Mouse (Mus musculus) ES-Bruce4 (cell line): ENCODE measurements around the gene Prkag2. TPM values are rescaled to one million over a fixed set of nuclear protein-coding genes. Genes with fewer than 3 reads are reported as not detected.

Experiments used
- H3K27ac ChIP-seq: 2 replicates; pipeline ENCODE4 v1.5.1; 2012; ENCODE audit warnings: low read length, inconsistent platforms; ENCODE audit not compliant: insufficient read depth
- H3K27me3 ChIP-seq: 2 replicates; pipeline ENCODE4 v1.6.1; 2012; ENCODE audit warnings: mild to moderate bottlenecking, low read length, inconsistent platforms; ENCODE audit not compliant: control insufficient read depth, poor library complexity, insufficient read depth, severe bottlenecking
- H3K36me3 ChIP-seq: 2 replicates; pipeline ENCODE4 v1.6.1; 2012; ENCODE audit warnings: inconsistent platforms, mild to moderate bottlenecking, low read length, moderate library complexity; ENCODE audit not compliant: control insufficient read depth, poor library complexity, insufficient read depth, severe bottlenecking
- H3K4me1 ChIP-seq: one replicate; pipeline ENCODE4 v1.8.1; 2011; ENCODE audit warnings: low read length; ENCODE audit not compliant: control insufficient read depth, insufficient read depth
- H3K4me3 ChIP-seq: 2 replicates; pipeline ENCODE4 v1.5.1; 2011; ENCODE audit warnings: low read depth, mild to moderate bottlenecking, low read length
- H3K9ac ChIP-seq: 2 replicates; pipeline ENCODE4 v1.6.1; 2012; ENCODE audit warnings: low read depth, mild to moderate bottlenecking, inconsistent platforms; ENCODE audit not compliant: poor library complexity, severe bottlenecking
- H3K9me3 ChIP-seq: replicated peaks from 2 replicates; pipeline ENCODE4 v1.6.1; 2012; ENCODE audit warnings: mild to moderate bottlenecking, low read length, inconsistent platforms; ENCODE audit not compliant: control insufficient read depth, poor library complexity, insufficient read depth, severe bottlenecking
- CTCF ChIP-seq: IDR thresholded peaks from one replicate; pipeline ENCODE4 v1.8.1; 2011; ENCODE audit warnings: low read depth, low read length
- EP300 ChIP-seq: IDR thresholded peaks from 2 replicates; pipeline ENCODE4 v1.6.1; 2011; ENCODE audit warnings: low read depth, low read length; ENCODE audit not compliant: insufficient read depth
- POLR2A ChIP-seq: IDR thresholded peaks from one replicate; pipeline ENCODE4 v1.8.1; 2011; ENCODE audit warnings: low read length; ENCODE audit not compliant: insufficient read depth
- polyA plus RNA-seq: library from polyadenylated mRNA; stranded (reverse); fragments of >200 nt; gene quantifications from 2 replicates; pipeline ENCODE4 v1.2.4, GENCODE M21; 2011; ENCODE audit warnings: low read depth; ENCODE audit not compliant: missing spikeins, insufficient read depth, insufficient read length

The Prkag2 gene
- polyA plus RNA-seq, 1 experiment = 22.0 TPM

DNA sequence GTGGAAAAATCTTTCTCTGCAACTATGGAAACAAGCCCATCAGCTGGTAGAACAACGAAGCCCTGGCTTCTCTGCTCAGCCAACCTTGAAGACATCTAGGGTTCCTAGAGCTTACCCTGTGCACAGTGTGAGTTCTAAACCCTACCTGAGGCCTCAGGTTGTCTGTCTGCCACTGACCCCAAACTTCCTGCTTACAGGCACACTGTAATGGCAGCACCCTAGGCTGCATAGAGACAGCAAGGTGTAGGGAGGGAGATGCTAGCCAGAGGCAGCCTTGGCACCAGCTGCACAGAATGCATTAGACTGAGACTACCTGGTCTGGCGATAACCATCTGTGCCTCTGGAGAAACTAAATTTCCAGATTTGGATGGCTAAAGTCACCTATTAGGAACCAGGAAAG lies 61.6 kb downstream of the Prkag2 start:
- no peak for TF ChIP-seq POLR2A
- Histone ChIP-seq H3K27me3 (no peaks in the 10 kb centered on the region), H3K4me3 (no peak overlapping the region), H3K4me1 (no peaks in the 10 kb centered on the region), H3K9me3 (no peaks in the 10 kb centered on the region), H3K9ac (no peak overlapping the region), H3K27ac (no peak overlapping the region), H3K36me3 (no peaks in the 10 kb centered on the region)

DNA sequence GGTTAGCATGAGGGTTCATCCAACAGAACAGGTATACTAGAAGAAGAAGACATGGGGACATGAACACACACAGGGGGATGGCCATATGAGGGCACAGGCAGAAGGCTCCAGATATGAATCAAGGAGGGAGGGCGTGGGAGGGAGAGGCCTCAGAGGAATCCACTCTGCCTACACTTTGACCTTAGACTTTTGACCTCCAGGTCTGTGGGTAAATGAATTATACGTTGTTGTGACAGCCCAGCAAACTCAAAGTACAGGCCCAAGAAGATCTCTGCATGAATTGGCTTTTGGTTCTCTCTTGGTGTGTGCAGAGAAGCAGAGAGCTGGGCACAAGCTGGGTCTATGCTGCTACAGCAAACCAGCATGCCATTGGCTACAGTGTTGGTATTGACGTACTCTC lies 65.1 kb downstream of the Prkag2 start:
- TF ChIP-seq POLR2A (no peak), CTCF (no peak), EP300 (no peak)
- Histone ChIP-seq H3K9me3 (no peaks in the 10 kb centered on the region), H3K36me3 (no peaks in the 10 kb centered on the region), H3K4me1 (no peaks in the 10 kb centered on the region), H3K9ac (no peak overlapping the region), H3K4me3 (no peak overlapping the region), H3K27me3 (no peaks in the 10 kb centered on the region), H3K27ac (no peak overlapping the region)

DNA sequence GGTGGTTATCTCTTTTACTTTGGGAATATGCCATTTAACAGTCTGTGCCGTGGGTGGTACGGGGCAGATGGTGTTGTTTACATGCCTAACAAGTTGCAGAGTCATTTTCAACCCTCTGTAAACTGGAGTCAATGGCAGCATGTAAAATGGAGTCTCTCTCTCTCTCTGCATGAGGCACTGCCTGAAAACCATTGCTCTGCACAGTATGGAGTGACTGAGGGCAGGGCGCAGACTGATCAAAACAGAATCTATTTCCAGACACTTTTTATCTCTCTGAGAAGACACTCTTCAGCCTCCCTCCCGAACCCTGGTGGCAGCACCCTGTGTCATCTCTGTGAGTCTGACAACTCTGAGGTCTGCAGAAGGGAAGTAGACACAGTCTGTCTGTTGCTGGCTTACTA lies 69.0 kb downstream of the Prkag2 start:
- Histone ChIP-seq H3K27me3 (no peaks in the 10 kb centered on the region), H3K9me3 (no peaks in the 10 kb centered on the region), H3K4me3 (no peak overlapping the region), H3K9ac (no peak overlapping the region), H3K36me3 (no peaks in the 10 kb centered on the region), H3K4me1 (no peaks in the 10 kb centered on the region), H3K27ac (no peak overlapping the region)
- no peak for TF ChIP-seq POLR2A
- TF ChIP-seq EP300 = no peak
- no peak for TF ChIP-seq CTCF

DNA sequence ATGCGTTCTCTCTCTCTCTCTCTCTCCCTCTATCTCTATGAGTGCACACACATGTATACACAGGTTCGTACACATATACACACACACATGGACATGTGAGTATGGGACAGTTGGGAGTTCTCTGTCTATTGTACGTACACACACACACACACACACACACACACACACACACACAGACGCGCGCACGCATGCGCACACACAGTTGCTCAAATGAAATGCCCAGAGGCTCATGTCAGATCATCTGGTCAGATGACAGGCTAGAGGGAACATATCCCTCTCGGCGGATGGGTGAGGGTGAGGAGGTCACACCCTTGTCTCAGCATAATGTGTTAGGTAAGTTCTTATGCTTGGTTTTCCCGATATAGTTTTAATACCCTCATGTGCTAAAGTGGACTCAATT lies 69.4 kb downstream of the Prkag2 start:
- no peaks in the 10 kb centered on the region for H3K36me3 ChIP-seq
- TF ChIP-seq EP300 (no peak), POLR2A (no peak), CTCF (no peak)
- H3K9me3 ChIP-seq = no peaks in the 10 kb centered on the region
- no peaks in the 10 kb centered on the region for H3K4me1 ChIP-seq
- no peaks in the 10 kb centered on the region for H3K27me3 ChIP-seq
- no peak overlapping the region for H3K4me3 ChIP-seq
- H3K27ac ChIP-seq = no peak overlapping the region
- no peak overlapping the region for H3K9ac ChIP-seq

DNA sequence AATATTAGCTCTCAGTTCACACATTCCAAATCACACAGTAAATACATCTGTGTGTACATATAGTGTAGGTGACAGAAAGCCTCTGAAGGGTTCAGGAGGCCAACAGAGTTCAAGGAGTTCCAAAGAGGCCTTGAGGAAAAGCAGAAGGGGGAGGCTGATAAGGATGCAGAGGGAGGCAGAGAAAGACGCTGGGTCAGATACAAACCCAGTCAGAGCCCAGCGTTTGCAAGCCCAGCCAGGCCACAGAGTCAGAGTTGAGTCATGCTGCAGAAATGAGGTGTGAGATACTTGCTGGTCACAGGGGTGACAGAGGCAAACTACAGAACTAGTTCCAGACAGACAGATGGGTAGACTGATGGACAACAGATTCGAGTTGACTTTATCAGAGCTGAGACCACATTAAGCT lies 70.2 kb downstream of the Prkag2 start:
- Histone ChIP-seq H3K4me1 (no peaks in the 10 kb centered on the region), H3K9ac (no peak overlapping the region), H3K36me3 (no peaks in the 10 kb centered on the region), H3K9me3 (no peaks in the 10 kb centered on the region), H3K27me3 (no peaks in the 10 kb centered on the region), H3K4me3 (no peak overlapping the region), H3K27ac (no peak overlapping the region)
- TF ChIP-seq EP300 (no peak), POLR2A (no peak), CTCF (no peak)

DNA sequence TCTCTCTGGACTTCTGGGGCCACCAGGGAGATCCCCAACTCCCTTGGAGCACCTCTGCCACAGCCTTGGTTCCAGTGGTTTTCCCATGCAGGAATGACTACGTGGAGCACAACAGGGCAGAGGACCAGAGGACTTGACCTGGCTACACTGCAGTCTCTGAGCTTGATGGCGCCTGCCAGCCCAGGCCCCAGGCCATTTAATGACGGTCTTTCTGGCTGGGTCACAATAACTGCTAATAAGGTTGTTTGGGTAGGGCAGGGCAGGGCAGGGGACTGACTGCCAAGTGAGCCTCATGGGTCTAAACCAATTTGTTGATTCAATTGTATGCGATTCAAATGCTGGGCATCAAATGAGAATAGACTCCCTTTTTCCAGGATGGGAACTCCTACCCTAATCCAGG lies 72.8 kb downstream of the Prkag2 start:
- H3K4me3 ChIP-seq = no peak overlapping the region
- H3K9ac ChIP-seq = no peak overlapping the region
- no peak overlapping the region for H3K27ac ChIP-seq
- no peaks in the 10 kb centered on the region for H3K36me3 ChIP-seq
- no peaks in the 10 kb centered on the region for H3K4me1 ChIP-seq
- H3K9me3 ChIP-seq = no peaks in the 10 kb centered on the region
- no peaks in the 10 kb centered on the region for H3K27me3 ChIP-seq
- TF ChIP-seq POLR2A = no peak
- no peak for TF ChIP-seq CTCF
- TF ChIP-seq EP300 = no peak
